Mouse (Mus musculus): Measurements from ENCODE around the gene Nxph3.

Nxph3 gene

GRCm38 (mm10) chr11:95493010-95493409, 21.4 kb downstream of the Nxph3 start:
- DNase-seq (ENCODE audit: low spot score): no peak

- DNase-seq (ENCODE audit: low spot score): no peak
Measured at GRCm38 (mm10) chr11:95492256-95492655, 22.1 kb downstream of the Nxph3 start.

GRCm38 (mm10) chr11:95490104-95490503, 24.3 kb downstream of the Nxph3 start:
- DNase-seq (ENCODE audit: low spot score): no peak

- no peak for DNase-seq (ENCODE audit: low spot score)
Measured at GRCm38 (mm10) chr11:95487237-95487636, 27.1 kb downstream of the Nxph3 start.

GRCm38 (mm10) chr11:95485634-95486033, 28.7 kb downstream of the Nxph3 start:
- no peak for DNase-seq (ENCODE audit: low spot score)

GRCm38 (mm10) chr11:95480662-95481061, 33.7 kb downstream of the Nxph3 start:
- no peak for DNase-seq (ENCODE audit: low spot score)

- DNase-seq (ENCODE audit: low spot score): no peak
Measured at GRCm38 (mm10) chr11:95479458-95479857, 34.9 kb downstream of the Nxph3 start.

- no peak for DNase-seq (ENCODE audit: low spot score)
Measured at GRCm38 (mm10) chr11:95476323-95476722, 38.0 kb downstream of the Nxph3 start.

GRCm38 (mm10) chr11:95473456-95473855, 40.9 kb downstream of the Nxph3 start:
- DNase-seq (ENCODE audit: low spot score): no peak

- DNase-seq (ENCODE audit: low spot score): no peak
Measured at GRCm38 (mm10) chr11:95472942-95473341, 41.4 kb downstream of the Nxph3 start.

GRCm38 (mm10) chr11:95467731-95468130, 46.6 kb downstream of the Nxph3 start:
- no peak for DNase-seq (ENCODE audit: low spot score)

- no peak for DNase-seq (ENCODE audit: low spot score)
Measured at GRCm38 (mm10) chr11:95462168-95462567, 52.2 kb downstream of the Nxph3 start.

GRCm38 (mm10) chr11:95460872-95461271, 53.5 kb downstream of the Nxph3 start:
- no peak for DNase-seq (ENCODE audit: low spot score)
